Mouse (Mus musculus) B cell, adult (primary cell): Measurements from ENCODE around the gene Pgd. TPM values are rescaled to one million over a fixed set of nuclear protein-coding genes. Genes with fewer than 3 reads are reported as not detected.

Source experiments
- total RNA-seq: library from RNA; stranded (reverse); gene quantifications from 4 replicates; pipeline ENCODE4 v1.2.4, GENCODE M21; 2023; ENCODE audit not compliant: inconsistent age

The Pgd gene
- 56.9 to 61.7 TPM (median 59.5 TPM) in 4 replicates for total RNA-seq

DNA sequence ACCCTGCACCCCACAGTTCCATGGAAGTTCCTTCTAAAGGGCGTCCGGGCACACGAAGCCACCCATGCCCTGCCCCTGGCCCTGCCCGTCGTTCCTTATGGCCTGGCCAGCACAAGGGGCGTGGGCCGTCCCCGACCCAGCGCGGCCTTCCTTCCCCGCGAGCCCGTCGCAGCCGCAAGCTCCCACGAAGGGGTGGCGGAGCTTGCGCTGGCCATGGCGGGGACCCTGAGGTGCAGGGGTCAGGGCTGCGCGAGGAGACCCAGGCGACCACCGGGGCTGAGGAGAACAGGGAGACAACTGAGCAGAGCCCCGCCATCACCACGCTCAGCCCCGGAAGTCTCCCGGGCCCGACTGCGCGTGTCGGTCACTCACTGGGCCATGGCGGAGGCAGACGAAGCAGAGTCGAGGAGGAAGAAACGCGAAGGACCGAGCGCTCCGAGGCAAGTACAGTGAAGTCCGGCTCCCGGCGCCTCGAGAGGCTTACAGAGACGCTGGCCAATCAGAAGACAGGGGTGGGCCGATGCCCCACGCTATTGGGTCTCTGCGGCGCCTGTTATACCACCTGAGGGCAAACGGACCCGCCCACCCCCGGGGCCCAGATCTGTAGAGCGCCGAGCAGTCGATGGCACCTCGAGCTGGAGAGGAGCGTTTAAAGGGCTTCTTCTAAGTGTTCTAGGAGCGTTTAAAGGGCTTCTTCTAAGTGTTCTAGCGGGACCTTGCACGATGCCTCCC, at the start of gene Pgd:
Gene Pgd (minus strand): TSS at position 557 of the 732 bp plus-strand sequence.

GRCm38 (mm10) chr4:149136982-149137770, 29.4 kb downstream of the Pgd start, which contains the start of gene Cenps:
Cenps (minus strand) TSS chr4:149137629.

DNA sequence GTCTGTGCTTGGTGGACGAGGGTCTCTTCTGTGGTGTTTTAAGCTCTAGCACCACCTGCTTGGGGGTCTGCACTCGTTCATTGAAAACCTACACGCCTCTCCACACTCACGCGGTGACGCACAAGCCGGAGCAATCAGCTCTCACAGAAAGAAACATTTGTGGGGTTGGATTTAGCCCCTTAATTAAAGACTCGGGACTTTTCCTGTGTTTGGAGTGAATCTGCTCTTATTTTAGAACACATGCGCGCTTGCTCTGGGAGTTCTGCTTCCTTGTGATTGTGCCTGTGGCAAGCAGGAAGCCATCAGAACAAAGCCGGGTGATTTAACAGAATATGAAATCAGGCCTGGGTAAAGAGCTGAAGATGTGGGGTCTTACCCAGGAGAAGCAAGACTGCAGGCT, 39.9 kb downstream of the Pgd start, which contains the start of gene Cort:
Gene Cort (minus strand): TSS at position 101 of the 400 bp plus-strand sequence.

GRCm38 (mm10) chr4:149103875-149104561, 62.6 kb downstream of the Pgd start, which contains the start of gene Dffa:
Dffa (plus strand) TSS chr4:149104146.

Other genes starting within 250 kb of the Pgd start
- 28.9 to 34.9 TPM (median 31.1 TPM) in 4 replicates for gene Pex14, start 66.9 kb downstream of the Pgd start, total RNA-seq
- gene Dffa, start 62.6 kb downstream of the Pgd start, total RNA-seq = 35.5 to 42.0 TPM (median 38.7 TPM) in 4 replicates
- 4.7 to 6.1 TPM (median 5.5 TPM) in 4 replicates for gene Cort, start 40.0 kb downstream of the Pgd start, total RNA-seq
- gene Cenps, start 29.1 kb downstream of the Pgd start, total RNA-seq = 29.0 to 40.2 TPM (median 32.0 TPM) in 4 replicates
- 12.4 to 17.7 TPM (median 13.5 TPM) in 4 replicates for gene Kif1b, start 140.9 kb upstream of the Pgd start, total RNA-seq